Mouse (Mus musculus): ENCODE results near the gene Peg10. TPM values are rescaled to one million over a fixed set of nuclear protein-coding genes. Genes with fewer than 3 reads are reported as not detected.

Gene Peg10
- total RNA-seq, 2 experiments from 2014 or later: 0.02 TPM; not detected in 1

GRCm38 (mm10) chr6:4748506-4748961, 1.4 kb downstream of the Peg10 start:
- ATAC-seq (replicated peaks; ENCODE audit: poor library complexity): no peak

GRCm38 (mm10) chr6:4749091-4749490, 2.0 kb downstream of the Peg10 start:
- peak; percentile 89 for ATAC-seq (replicated peaks; ENCODE audit: poor library complexity)

- ATAC-seq (replicated peaks; ENCODE audit: poor library complexity): no peak
Measured at GRCm38 (mm10) chr6:4751355-4751754, 4.2 kb downstream of the Peg10 start.

- no peak for ATAC-seq (replicated peaks; ENCODE audit: poor library complexity)
Measured at GRCm38 (mm10) chr6:4754286-4754685, 7.2 kb downstream of the Peg10 start.

- ATAC-seq (replicated peaks; ENCODE audit: poor library complexity): no peak
Measured at GRCm38 (mm10) chr6:4754886-4755285, 7.8 kb downstream of the Peg10 start.

GRCm38 (mm10) chr6:4761415-4762142, 14.5 kb downstream of the Peg10 start:
- ATAC-seq (replicated peaks; ENCODE audit: poor library complexity): peak; percentile 39; the same call in 1 of the 2 replicates

GRCm38 (mm10) chr6:4762252-4762651, 15.1 kb downstream of the Peg10 start:
- ATAC-seq (replicated peaks; ENCODE audit: poor library complexity): peak; percentile 42; the same call in 1 of the 2 replicates

- ATAC-seq (replicated peaks; ENCODE audit: poor library complexity): no peak
Measured at GRCm38 (mm10) chr6:4796281-4796680, 49.2 kb downstream of the Peg10 start.

GRCm38 (mm10) chr6:4797317-4797716, 50.2 kb downstream of the Peg10 start:
- peak; percentile 59 for ATAC-seq (replicated peaks; ENCODE audit: poor library complexity)

GRCm38 (mm10) chr6:4798382-4798781, 51.3 kb downstream of the Peg10 start:
- ATAC-seq (replicated peaks; ENCODE audit: poor library complexity): peak; percentile 90

GRCm38 (mm10) chr6:4799359-4799758, 52.3 kb downstream of the Peg10 start:
- ATAC-seq (replicated peaks; ENCODE audit: poor library complexity): no peak

- no peak for ATAC-seq (replicated peaks; ENCODE audit: poor library complexity)
Measured at GRCm38 (mm10) chr6:4806981-4807380, 59.9 kb downstream of the Peg10 start.

Other genes with a start within 250 kb of the Peg10 start
- gene Col1a2, start 242.5 kb upstream of the Peg10 start, total RNA-seq (2015): 0.15 TPM in 1 of 2 replicates, not detected in the other
- gene Col1a2, start 242.5 kb upstream of the Peg10 start, total RNA-seq (2017): not detected in 2 replicates
- gene Casd1, start 146.5 kb upstream of the Peg10 start, total RNA-seq (2015): 33.1 and 42.9 TPM in 2 replicates
- 53.3 and 62.2 TPM in 2 replicates for gene Casd1, start 146.5 kb upstream of the Peg10 start, total RNA-seq (2017)
- gene Sgce, start 99 bp upstream of the Peg10 start, total RNA-seq (2015): 0.17 and 0.54 TPM in 2 replicates
- 1.2 TPM in 1 of 2 replicates, not detected in the other for gene Sgce, start 99 bp upstream of the Peg10 start, total RNA-seq (2017)
- 2.5 and 4.7 TPM in 2 replicates for gene Ppp1r9a, start 155.6 kb downstream of the Peg10 start, total RNA-seq (2015)
- 2.9 and 4.4 TPM in 2 replicates for gene Ppp1r9a, start 155.6 kb downstream of the Peg10 start, total RNA-seq (2017)

All from megakaryocyte progenitor cell, adult 5-6 weeks (primary cell).